Mouse (Mus musculus): ENCODE data around the gene Gm21310.
"Not testable (repeated sequence)": the region's sequence is repeated elsewhere in the genome, so short reads cannot be mapped to it uniquely, and the experiment has no call there.

Gm21310 gene

DNA sequence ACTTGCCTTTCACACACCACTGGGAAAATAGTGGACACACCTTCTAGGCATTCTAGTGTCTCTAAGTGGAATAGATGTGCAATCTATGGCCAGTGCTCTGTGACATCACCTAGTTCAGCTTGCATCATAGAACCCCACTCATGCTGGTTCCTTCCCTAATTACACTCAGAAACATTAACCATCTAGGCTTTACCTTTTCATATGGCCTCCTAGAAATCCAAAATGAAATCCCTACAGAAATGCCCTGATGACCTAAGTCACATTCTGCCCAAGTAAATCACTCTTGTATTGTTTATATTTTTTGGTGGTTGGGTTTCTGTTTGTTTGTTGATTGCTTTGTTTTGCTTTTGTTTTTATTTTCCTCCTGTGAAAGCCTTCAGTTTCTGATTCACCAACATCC, at the start of gene Gm21310:
TSS of gene Gm21310 (minus strand) at position 101 of the 400 bp plus-strand sequence.
- not testable (repeated sequence) for DNase-seq
